Mouse (Mus musculus): Measurements from ENCODE around the gene Gstp3.
"Not testable (repeated sequence)": the region's sequence is repeated elsewhere in the genome, so short reads cannot be mapped to it uniquely, and the experiment has no call there.

Gene Gstp3

GRCm38 (mm10) chr19:4060044-4060898 is 902 bp upstream of the Gstp3 start:
- not testable (repeated sequence) for DNase-seq

GRCm38 (mm10) chr19:4058581-4058980 is 788 bp downstream of the Gstp3 start:
- no peak for DNase-seq

- DNase-seq, result no peak
Observed at GRCm38 (mm10) chr19:4057962-4058361, 1.4 kb downstream of the Gstp3 start.

- no peak for DNase-seq
Observed at GRCm38 (mm10) chr19:4057389-4057788, 2.0 kb downstream of the Gstp3 start.

- no peak for DNase-seq
Observed at GRCm38 (mm10) chr19:4056727-4057126, 2.6 kb downstream of the Gstp3 start.

GRCm38 (mm10) chr19:4055947-4056693 is 3.2 kb downstream of the Gstp3 start:
- no peak for DNase-seq

- peak; percentile 68 to 75 for DNase-seq
Observed at GRCm38 (mm10) chr19:4055216-4055946, 4.0 kb downstream of the Gstp3 start.

- no peak for DNase-seq
Observed at GRCm38 (mm10) chr19:4054613-4055012, 4.8 kb downstream of the Gstp3 start.

GRCm38 (mm10) chr19:4052516-4053030 is 6.8 kb downstream of the Gstp3 start:
- no peak for DNase-seq

- peak; percentile 86 to 92 for DNase-seq
Observed at GRCm38 (mm10) chr19:4051741-4052515, 7.4 kb downstream of the Gstp3 start.

GRCm38 (mm10) chr19:4051016-4051415 is 8.4 kb downstream of the Gstp3 start:
- DNase-seq, result no peak

- DNase-seq, result not testable (repeated sequence)
Observed at GRCm38 (mm10) chr19:4049069-4049468, 10.3 kb downstream of the Gstp3 start.

- peak; percentile 91 to 95 for DNase-seq
Observed at GRCm38 (mm10) chr19:4047859-4048258, 11.5 kb downstream of the Gstp3 start.

- no peak for DNase-seq
Observed at GRCm38 (mm10) chr19:4046866-4047254, 12.5 kb downstream of the Gstp3 start.

- peak; percentile 82 to 86 for DNase-seq
Observed at GRCm38 (mm10) chr19:4045966-4046865, 13.2 kb downstream of the Gstp3 start, which contains the start of gene Gstp2. Gene Gstp2 (minus strand): TSS chr19:4046023.

- not testable (repeated sequence) for DNase-seq
Observed at GRCm38 (mm10) chr19:4044109-4044508, 15.3 kb downstream of the Gstp3 start.

- DNase-seq, result no peak
Observed at GRCm38 (mm10) chr19:4042124-4042523, 17.2 kb downstream of the Gstp3 start.

GRCm38 (mm10) chr19:4041500-4041899 is 17.9 kb downstream of the Gstp3 start:
- not testable (repeated sequence) for DNase-seq

- not testable (repeated sequence) for DNase-seq
Observed at GRCm38 (mm10) chr19:4040941-4041340, 18.4 kb downstream of the Gstp3 start.

GRCm38 (mm10) chr19:4037788-4038232 is 21.6 kb downstream of the Gstp3 start, which contains the start of gene Gstp1:
Gene Gstp1 (minus strand): TSS chr19:4037985.
- DNase-seq, result peak; percentile 81 to 87
